Mouse (Mus musculus): ENCODE measurements around the gene Neu1. TPM values are rescaled to one million over a fixed set of nuclear protein-coding genes. Genes with fewer than 3 reads are reported as not detected.
A peak's percentile ranks its signal among the peaks of the same experiment; 100 is the strongest.
"Not testable (repeated sequence)": the region's sequence is repeated elsewhere in the genome, so short reads cannot be mapped to it uniquely, and the experiment has no call there.

Gene Neu1
- polyA plus RNA-seq, 1 experiment from 2014 or later = 16.1 TPM

GRCm38 (mm10) chr17:34949553-34949969 is 18.5 kb downstream of the Neu1 start:
- WGBS = 50% methylated on average over 4 of the region's 4 CpGs
- peaks cover 14% of the 10 kb centered on the region for H3K4me1 ChIP-seq (replicated peaks)
- H3K9ac ChIP-seq = no peak overlapping the region
- no peaks in the 10 kb centered on the region for H3K27me3 ChIP-seq
- no peak overlapping the region for H3K4me3 ChIP-seq
- ATAC-seq (replicated peaks; ENCODE audit: insufficient number of reproducible peaks, insufficient read depth, low FRiP score, low read depth) = no peak
- H3K36me3 ChIP-seq = peaks cover 16% of the 10 kb centered on the region
- no peaks in the 10 kb centered on the region for H3K9me3 ChIP-seq (replicated peaks)
- no peak overlapping the region for H3K4me2 ChIP-seq
- H3K27ac ChIP-seq = no peak overlapping the region; the same call in 1 of the 2 replicates

DNA sequence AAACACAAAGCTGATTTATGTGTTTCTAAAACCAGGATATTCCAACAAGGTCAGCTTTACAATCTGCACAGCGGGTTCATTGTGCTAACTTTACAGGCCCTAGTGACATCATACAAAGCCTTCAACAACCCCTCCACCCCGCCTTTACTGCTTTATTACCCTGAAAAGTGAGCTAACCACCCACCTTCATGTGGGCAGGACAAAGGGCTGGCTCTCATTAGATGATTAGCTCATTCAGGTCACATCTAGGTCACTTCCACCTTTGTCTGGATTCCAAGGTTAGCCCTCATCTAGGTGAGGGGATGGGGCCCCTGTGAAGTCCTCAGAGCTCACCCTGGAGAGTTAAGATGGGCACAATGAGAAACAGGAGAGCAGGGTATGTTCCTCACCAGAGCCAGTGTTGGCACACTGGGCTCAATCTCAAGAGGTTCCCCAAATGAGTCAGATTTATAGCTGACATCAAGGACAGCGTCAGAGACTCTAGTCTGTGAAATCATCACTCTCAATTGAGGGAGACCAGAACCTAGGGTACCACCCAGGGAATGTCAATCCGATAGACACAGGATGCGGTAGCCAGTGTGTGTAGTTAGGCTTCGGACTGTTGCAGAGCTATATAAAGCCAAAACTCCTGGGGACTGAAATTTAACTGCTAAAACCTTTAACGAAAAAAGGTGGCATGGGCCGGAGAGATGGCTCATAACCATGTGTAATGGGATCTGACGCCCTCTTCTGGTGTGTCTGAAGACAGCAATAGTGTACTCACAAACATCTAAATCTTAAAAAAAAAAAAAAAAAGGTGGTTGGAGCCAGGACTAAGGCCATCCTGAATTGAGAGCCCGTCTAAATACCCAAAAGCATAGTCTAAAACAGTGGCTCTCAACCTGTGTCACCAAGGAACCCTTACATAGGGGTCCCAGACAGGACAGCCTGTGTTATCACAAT is 19.7 kb downstream of the Neu1 start:
- H3K27ac ChIP-seq = peak overlapping the region; percentile 88
- ATAC-seq (replicated peaks; ENCODE audit: insufficient number of reproducible peaks, insufficient read depth, low FRiP score, low read depth) = no peak
- 32% methylated on average over 10 of the region's 10 CpGs for WGBS

DNA sequence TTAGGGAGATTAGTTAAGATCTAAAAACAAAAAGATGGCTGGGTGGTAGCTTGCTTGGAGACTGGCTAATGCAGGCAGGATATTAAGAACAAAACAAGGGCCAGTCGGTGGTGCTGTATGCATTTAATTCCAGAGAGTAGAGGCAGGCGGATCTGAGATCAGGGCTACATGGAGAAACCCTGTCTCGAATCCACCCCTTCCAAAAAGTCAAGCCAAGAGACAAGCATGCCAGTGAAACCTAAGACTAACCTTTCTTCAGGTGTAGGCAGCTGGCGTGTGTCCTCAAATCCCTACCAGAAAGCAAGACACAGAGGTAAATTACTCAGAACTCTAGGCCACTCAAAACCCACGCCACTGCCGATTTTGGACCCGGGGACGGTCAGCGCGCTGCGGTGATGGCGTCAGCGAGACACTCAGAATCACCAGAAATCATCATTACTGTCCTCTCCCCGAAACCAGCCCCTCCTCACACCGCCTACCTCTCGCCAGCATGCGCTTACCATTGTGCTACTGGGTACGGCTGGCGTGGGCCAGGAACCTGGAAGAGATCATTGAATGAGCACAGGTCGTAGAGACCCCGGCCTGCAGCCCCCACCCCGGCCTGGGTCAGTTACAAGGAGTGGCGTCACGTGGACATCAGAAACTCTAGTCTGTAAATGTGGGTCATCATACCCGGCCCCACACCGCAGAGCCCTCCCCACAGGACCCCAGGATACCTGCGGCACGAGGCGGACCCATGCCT is 20.8 kb downstream of the Neu1 start:
- peak; percentile 40 for ATAC-seq (replicated peaks; ENCODE audit: insufficient number of reproducible peaks, insufficient read depth, low FRiP score, low read depth)
- H3K4me2 ChIP-seq = peak overlapping the region; percentile 79
- H3K27ac ChIP-seq = peak overlapping the region; percentile 88
- WGBS = under 1% methylated on average over 29 of the region's 29 CpGs
- peak overlapping the region; percentile 98 for H3K9ac ChIP-seq
- peak overlapping the region; percentile 99 for H3K4me3 ChIP-seq
- peaks cover 2% of the 10 kb centered on the region for H3K27me3 ChIP-seq
- no peaks in the 10 kb centered on the region for H3K9me3 ChIP-seq (replicated peaks)
- peaks cover 16% of the 10 kb centered on the region for H3K36me3 ChIP-seq
- peaks cover 14% of the 10 kb centered on the region for H3K4me1 ChIP-seq (replicated peaks)

More for the DNA sequence above, 19.7 kb downstream of the Neu1 start:
- Histone ChIP-seq H3K4me3 (peak overlapping the region; percentile 99), H3K9ac (peak overlapping the region; percentile 98), H3K27me3 (no peaks in the 10 kb centered on the region), H3K4me1 (replicated peaks) (peaks cover 14% of the 10 kb centered on the region), H3K9me3 (replicated peaks) (no peaks in the 10 kb centered on the region), H3K4me2 (peak overlapping the region; percentile 79), H3K36me3 (peaks cover 16% of the 10 kb centered on the region)

DNA sequence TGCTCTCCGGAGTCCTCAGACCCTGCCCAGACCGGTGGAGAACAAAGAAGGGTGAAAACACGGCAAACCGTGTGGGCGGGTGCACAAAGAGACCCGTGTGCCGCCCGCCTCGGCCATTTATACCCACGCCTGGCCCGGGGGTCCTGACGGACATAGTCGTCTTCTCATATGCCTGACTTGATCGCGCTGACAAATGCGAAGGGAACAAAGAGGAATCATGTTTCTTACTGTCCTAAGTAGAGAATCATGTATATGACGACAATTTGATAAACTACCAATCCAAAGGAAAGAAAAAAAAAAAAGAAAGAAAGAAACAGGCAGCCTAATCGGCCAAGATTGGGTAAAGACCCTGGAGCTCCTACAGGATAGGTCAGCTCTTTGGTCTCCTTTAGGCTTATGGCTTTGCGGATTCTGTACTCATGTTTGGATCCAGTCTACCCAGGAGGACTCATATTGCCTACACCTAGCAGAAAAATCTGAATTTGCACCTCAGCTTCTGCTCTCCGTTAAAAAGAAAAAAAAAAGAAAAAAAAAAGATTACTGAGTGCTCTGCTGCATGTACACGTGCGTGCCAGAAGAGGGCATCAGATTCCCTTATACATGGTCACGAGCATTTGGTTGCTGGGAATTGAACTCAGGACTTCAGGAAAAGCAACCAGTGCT is 21.5 kb downstream of the Neu1 start:
- H3K4me2 ChIP-seq = peak overlapping the region; percentile 79
- ATAC-seq (replicated peaks; ENCODE audit: insufficient number of reproducible peaks, insufficient read depth, low FRiP score, low read depth) = peak; percentile 75
- H3K36me3 ChIP-seq = peaks cover 16% of the 10 kb centered on the region
- H3K4me3 ChIP-seq = peak overlapping the region; percentile 99
- H3K27ac ChIP-seq = peak overlapping the region; percentile 88
- under 1% methylated on average over 23 of the region's 23 CpGs for WGBS
- no peaks in the 10 kb centered on the region for H3K9me3 ChIP-seq (replicated peaks)
- peak overlapping the region; percentile 98 for H3K9ac ChIP-seq
- peaks cover 5% of the 10 kb centered on the region for H3K27me3 ChIP-seq
- H3K4me1 ChIP-seq (replicated peaks) = peaks cover 14% of the 10 kb centered on the region

GRCm38 (mm10) chr17:34953258-34953657 is 22.2 kb downstream of the Neu1 start:
- H3K9me3 ChIP-seq (replicated peaks) = no peaks in the 10 kb centered on the region
- H3K27ac ChIP-seq = no peak overlapping the region; the same call in 1 of the 2 replicates
- H3K4me3 ChIP-seq = no peak overlapping the region
- peaks cover 14% of the 10 kb centered on the region for H3K4me1 ChIP-seq (replicated peaks)
- no peak overlapping the region for H3K9ac ChIP-seq
- no peak for ATAC-seq (replicated peaks; ENCODE audit: insufficient number of reproducible peaks, insufficient read depth, low FRiP score, low read depth)
- peaks cover 16% of the 10 kb centered on the region for H3K36me3 ChIP-seq
- H3K27me3 ChIP-seq = peaks cover 5% of the 10 kb centered on the region
- no peak overlapping the region for H3K4me2 ChIP-seq
- 90% methylated on average over 3 of the region's 3 CpGs for WGBS

- Histone ChIP-seq H3K27ac (no peak overlapping the region), H3K27me3 (peaks cover 5% of the 10 kb centered on the region), H3K9ac (no peak overlapping the region), H3K4me2 (no peak overlapping the region), H3K4me1 (replicated peaks) (peaks cover 14% of the 10 kb centered on the region), H3K9me3 (replicated peaks) (no peaks in the 10 kb centered on the region), H3K4me3 (no peak overlapping the region), H3K36me3 (peaks cover 16% of the 10 kb centered on the region)
- ATAC-seq (replicated peaks; ENCODE audit: insufficient number of reproducible peaks, insufficient read depth, low FRiP score, low read depth) = no peak
- WGBS = 90% methylated on average over 4 of the region's 4 CpGs
Measured at GRCm38 (mm10) chr17:34953904-34954303, 22.9 kb downstream of the Neu1 start.

- Histone ChIP-seq H3K4me1 (replicated peaks) (peaks cover 15% of the 10 kb centered on the region), H3K9me3 (replicated peaks) (no peaks in the 10 kb centered on the region), H3K4me2 (no peak overlapping the region), H3K27ac (no peak overlapping the region), H3K9ac (no peak overlapping the region), H3K36me3 (peaks cover 11% of the 10 kb centered on the region), H3K4me3 (no peak overlapping the region), H3K27me3 (peaks cover 5% of the 10 kb centered on the region)
- no peak for ATAC-seq (replicated peaks; ENCODE audit: insufficient number of reproducible peaks, insufficient read depth, low FRiP score, low read depth)
- 78% methylated on average over 4 of the region's 4 CpGs for WGBS
Measured at GRCm38 (mm10) chr17:34954831-34955230, 23.8 kb downstream of the Neu1 start.

DNA sequence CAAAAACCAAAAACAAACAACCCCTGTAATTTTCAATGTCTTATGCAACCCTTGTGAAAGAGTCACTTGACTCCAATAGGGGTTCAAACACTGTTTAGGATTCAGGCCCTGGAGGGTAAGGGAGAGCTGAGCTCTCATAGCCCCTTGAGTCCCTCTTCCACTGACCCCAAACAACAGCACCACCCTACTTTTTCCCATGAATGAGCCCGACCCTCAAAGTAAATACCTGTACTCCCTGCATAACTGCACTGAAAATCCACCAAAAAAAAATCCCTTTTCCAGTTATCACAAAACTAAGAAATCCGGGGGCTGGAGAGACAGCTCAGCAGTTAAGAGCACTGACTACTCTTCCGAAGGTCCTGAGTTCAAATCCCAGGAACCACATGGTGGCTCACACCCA is 24.8 kb downstream of the Neu1 start:
- Histone ChIP-seq H3K27ac (no peak overlapping the region), H3K4me2 (no peak overlapping the region), H3K4me3 (no peak overlapping the region), H3K9me3 (replicated peaks) (no peaks in the 10 kb centered on the region), H3K27me3 (peaks cover 5% of the 10 kb centered on the region), H3K4me1 (replicated peaks) (peaks cover 13% of the 10 kb centered on the region), H3K9ac (no peak overlapping the region), H3K36me3 (0 out of 2 replicates have a peak, but pooled peaks cover under 1% of the 10 kb centered on the region)
- WGBS = 69% methylated on average over 3 of the region's 3 CpGs
- ATAC-seq (replicated peaks; ENCODE audit: insufficient number of reproducible peaks, insufficient read depth, low FRiP score, low read depth) = no peak

- no peaks in the 10 kb centered on the region for H3K9me3 ChIP-seq (replicated peaks)
- H3K4me2 ChIP-seq = no peak overlapping the region
- no peaks in the 10 kb centered on the region for H3K36me3 ChIP-seq
- no peak overlapping the region for H3K27ac ChIP-seq
- ATAC-seq (replicated peaks; ENCODE audit: insufficient number of reproducible peaks, insufficient read depth, low FRiP score, low read depth) = no peak
- H3K4me3 ChIP-seq = no peak overlapping the region
- H3K4me1 ChIP-seq (replicated peaks) = peaks cover 9% of the 10 kb centered on the region
- H3K9ac ChIP-seq = no peak overlapping the region
- H3K27me3 ChIP-seq = peaks cover 5% of the 10 kb centered on the region
- WGBS = 39% methylated on average over 1 of the region's 1 CpGs
Measured at GRCm38 (mm10) chr17:34956340-34956739, 25.3 kb downstream of the Neu1 start.

GRCm38 (mm10) chr17:34957291-34957690 is 26.2 kb downstream of the Neu1 start:
- not testable (repeated sequence) for H3K9ac ChIP-seq; ATAC-seq (replicated peaks; ENCODE audit: insufficient number of reproducible peaks, insufficient read depth, low FRiP score, low read depth); H3K27me3 ChIP-seq; H3K9me3 ChIP-seq (replicated peaks); H3K4me3 ChIP-seq; H3K4me2 ChIP-seq; H3K27ac ChIP-seq; H3K36me3 ChIP-seq; H3K4me1 ChIP-seq (replicated peaks)
- 17% methylated on average over 38 of the region's 40 CpGs for WGBS

DNA sequence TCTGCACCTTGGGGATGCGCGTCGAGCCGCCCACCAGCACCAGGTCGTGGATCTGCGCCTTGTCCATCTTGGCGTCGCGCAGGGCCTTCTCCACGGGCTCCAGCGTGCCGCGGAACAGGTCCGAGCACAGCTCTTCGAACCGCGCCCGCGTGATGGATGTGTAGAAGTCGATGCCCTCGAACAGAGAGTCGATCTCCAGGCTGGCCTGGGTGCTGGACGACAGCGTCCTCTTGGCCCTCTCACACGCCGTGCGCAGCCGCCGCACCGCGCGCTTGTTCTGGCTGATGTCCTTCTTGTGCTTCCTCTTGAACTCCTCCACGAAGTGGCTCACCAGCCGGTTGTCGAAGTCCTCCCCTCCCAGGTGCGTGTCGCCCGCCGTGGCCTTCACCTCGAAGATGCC is 26.9 kb downstream of the Neu1 start:
- not testable (repeated sequence) for H3K4me2 ChIP-seq; H3K4me1 ChIP-seq (replicated peaks); H3K27me3 ChIP-seq; H3K9ac ChIP-seq; H3K36me3 ChIP-seq; H3K4me3 ChIP-seq; H3K27ac ChIP-seq; H3K9me3 ChIP-seq (replicated peaks); ATAC-seq (replicated peaks; ENCODE audit: insufficient number of reproducible peaks, insufficient read depth, low FRiP score, low read depth)
- 22% methylated on average over 28 of the region's 40 CpGs for WGBS
